Mouse (Mus musculus): ENCODE results near the gene Ccdc171.

DNA sequence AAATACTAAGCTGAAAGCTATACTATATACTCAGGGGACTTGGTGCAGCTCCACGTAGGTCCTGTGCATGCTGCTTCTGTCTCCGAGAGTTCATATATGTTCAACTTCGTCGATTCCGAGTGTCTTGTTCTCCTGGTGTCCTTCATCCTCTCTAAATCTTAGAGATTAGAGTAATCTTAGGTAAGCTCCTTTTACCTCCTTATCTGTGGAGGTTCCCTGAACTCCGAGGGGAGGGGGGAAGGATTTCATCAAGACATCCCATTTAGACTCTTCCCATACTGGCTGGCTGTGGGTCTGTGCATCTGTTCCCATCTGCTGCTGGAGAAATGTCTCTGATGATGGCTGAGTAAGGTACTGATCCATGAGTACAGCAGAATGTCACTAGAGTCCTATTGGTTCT is 249.8 kb downstream of the Ccdc171 start:
- TF ChIP-seq CTCF (IDR thresholded peaks at IDR 0.05; ENCODE audit: borderline replicate concordance, insufficient read depth, low read depth, low read length) (no peak), POLR2A (IDR thresholded peaks at IDR 0.05; ENCODE audit: borderline replicate concordance, insufficient read depth, low read length) (no peak)
